Mouse (Mus musculus): ENCODE measurements around the gene Irf2.

Gene Irf2

GRCm38 (mm10) chr8:46739003-46739949 is at the start of gene Irf2:
TSS of gene Irf2 (plus strand) at chr8:46739732.
- in situ Hi-C loops (cut with MboI, MseI): loop anchor here (5.0 kb wide), 1 partner anchor 42 kb away; no protein-coding TSS in a partner anchor

- in situ Hi-C loops (cut with MboI, MseI): no loop called here
Measured at GRCm38 (mm10) chr8:46690111-46690510, 49.4 kb upstream of the Irf2 start.

DNA sequence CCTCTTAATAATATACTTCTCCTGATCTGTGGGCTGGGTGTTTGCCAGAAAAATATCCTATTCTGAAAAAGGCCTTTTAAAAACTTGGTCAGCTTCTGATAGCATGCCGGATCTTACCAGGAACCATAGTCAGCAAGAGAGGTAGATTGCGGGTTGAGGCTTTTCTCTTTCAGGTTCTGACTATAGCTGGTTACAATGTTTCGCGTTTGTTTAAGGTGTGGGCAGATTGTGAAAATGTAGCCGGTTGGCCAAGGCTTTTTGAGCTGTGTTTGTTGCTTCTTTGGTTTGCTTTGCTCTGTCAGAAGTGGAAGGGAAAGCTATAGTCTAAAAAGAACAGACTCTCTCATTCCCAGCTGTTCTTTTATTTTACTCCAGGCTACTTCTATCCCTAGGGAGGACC is 49.0 kb upstream of the Irf2 start:
- in situ Hi-C loops (cut with MboI, MseI): no loop called here

DNA sequence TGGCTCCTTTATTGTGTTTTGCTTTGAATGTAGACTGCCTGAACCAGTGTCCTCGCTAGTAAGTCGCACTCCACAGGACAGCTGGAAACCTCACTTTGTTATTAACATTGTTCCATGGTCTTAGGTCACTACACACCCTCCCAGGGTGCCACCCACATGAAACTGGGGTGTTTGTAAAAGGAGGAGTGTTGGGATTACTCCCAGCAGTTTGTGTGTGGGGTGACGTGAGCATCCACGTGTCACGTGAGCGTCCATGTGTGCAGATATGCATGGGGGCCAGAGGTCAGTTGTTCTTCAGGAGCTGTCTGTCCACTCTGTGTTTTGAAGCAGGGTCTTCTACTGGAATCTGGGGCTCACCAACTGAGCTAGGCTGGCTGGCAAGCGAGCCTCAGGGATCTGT is 48.2 kb upstream of the Irf2 start:
- in situ Hi-C loops (cut with MboI, MseI): no loop called here

DNA sequence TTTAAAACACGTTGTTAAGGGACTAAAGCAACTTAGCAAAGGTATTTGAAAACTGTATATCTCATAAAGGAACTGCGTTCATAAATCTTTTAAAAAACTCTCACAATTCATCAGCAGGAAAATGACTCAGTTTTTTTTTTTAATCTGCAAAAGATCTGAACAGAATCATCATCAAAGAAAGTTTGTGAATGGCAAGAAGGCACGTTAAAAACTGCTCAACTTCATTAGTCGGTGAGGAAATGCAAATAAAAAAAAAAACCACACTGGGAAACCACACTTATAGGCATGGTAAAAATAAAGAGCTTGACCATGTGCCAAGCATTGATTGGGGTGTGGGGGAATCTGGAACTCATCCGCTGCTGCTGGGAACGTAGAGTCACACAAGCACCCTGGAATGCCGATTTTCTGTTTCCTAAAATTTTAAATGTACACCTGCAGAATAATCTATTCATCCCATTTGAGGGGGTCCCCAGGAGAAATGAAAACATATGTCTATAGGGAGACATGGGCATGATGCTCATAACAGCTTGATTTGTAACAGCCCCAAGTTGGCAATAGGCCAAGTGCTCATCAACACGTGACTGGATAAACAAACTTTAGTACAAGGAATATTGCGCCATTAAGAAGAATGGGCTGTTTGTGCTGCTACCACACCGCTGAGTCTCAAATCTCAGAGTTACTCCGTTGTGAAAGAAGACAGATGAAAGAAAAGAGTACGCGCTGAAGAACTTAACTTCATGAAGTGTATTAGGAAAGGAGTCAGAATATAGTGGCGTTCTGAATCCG is 43.1 kb upstream of the Irf2 start:
- in situ Hi-C loops (cut with MboI, MseI): loop anchor here (5.0 kb wide), 1 partner anchor 41 kb away; the partner anchor contains the start of gene Irf2

DNA sequence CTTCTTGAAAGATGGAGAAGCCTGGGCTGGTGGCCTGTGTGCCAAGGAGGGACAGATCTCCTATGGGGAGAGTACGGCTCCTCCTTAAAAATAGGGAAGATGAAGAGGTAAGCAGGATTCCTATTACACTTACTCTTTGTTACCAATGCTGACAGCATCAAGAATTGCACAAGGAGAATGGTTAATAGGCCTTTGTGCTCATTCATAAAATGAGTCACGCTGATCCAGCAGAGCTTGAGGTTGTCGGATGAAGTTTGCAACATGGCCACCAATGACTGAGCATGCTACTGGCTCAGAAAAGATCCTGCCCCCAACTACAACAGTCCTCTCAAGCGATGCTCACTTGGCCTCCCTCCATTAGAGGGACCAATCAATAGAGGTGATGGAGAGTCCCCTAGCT is 42.0 kb upstream of the Irf2 start:
- in situ Hi-C loops (cut with MboI, MseI): loop anchor here (5.0 kb wide), 1 partner anchor 40 kb away; the partner anchor contains the start of gene Irf2

DNA sequence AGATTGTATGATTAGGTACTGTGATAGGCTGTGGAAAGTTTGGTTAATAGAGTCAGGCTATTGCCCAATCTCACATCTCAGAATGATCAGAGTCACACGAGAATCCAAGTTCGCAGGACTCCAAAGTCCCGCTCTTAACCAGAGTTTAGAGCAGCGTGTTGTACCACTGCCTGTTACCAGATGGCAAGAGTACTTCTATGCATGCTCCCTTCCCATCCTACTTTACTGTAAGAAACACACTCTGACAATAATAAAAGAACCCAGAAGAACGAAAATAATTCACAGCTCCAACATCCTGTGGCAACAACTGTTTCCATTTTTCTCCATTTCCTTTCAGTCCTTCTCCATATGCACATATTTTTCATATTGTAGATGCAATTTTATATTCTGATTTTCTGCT is 41.4 kb upstream of the Irf2 start:
- in situ Hi-C loops (cut with MboI, MseI): loop anchor here (5.0 kb wide), 1 partner anchor 39 kb away; the partner anchor contains the start of gene Irf2

GRCm38 (mm10) chr8:46705145-46705544 is 34.4 kb upstream of the Irf2 start:
- in situ Hi-C loops (cut with MboI, MseI): no loop called here

- in situ Hi-C loops (cut with MboI, MseI): no loop called here
Measured at GRCm38 (mm10) chr8:46706730-46707129, 32.8 kb upstream of the Irf2 start.

DNA sequence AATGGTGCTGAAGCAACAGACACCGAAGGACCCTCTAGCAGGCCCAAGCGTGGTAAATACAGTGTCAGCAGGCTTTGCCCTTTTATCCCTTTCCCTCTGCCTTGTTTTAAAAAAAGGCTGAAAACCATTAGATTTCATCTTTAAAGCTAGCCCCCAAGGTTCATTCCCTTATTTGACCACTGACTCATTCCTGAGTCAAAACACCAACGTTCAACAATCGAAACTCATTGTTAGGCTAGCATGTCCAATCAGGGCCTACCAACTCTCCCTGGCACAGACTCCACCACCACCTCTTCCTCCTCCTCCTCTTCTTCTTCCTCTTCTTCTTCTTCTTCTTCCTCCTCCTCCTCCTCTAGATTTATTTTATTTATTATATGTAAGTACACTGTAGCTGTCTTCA is 30.2 kb upstream of the Irf2 start:
- in situ Hi-C loops (cut with MboI, MseI): no loop called here

- in situ Hi-C loops (cut with MboI, MseI): no loop called here
Measured at GRCm38 (mm10) chr8:46710289-46710688, 29.2 kb upstream of the Irf2 start.

GRCm38 (mm10) chr8:46711496-46711895 is 28.0 kb upstream of the Irf2 start:
- in situ Hi-C loops (cut with MboI, MseI): no loop called here

- in situ Hi-C loops (cut with MboI, MseI): no loop called here
Measured at GRCm38 (mm10) chr8:46713178-46713577, 26.4 kb upstream of the Irf2 start.

- in situ Hi-C loops (cut with MboI, MseI): no loop called here
Measured at GRCm38 (mm10) chr8:46713844-46714243, 25.7 kb upstream of the Irf2 start.

DNA sequence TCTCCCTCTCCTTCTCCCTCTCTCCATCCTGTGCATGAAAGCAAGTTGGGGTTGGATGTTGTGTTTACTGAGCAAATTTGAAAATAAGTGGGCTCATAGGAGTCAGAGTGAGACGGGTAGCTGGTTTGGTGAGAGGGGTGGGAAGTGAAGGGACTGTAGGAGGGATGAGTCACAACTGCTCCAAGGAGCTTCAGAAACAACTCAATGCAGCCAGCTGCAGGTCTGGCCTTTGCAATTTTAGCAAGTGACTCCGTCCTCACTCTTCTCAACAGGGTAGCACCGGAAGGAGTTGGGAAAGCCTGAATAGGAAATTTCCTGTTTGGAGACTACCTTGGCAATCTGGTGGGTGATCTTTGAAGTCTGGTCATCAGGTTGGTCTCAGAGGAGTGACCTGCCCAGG is 25.1 kb upstream of the Irf2 start:
- in situ Hi-C loops (cut with MboI, MseI): no loop called here

DNA sequence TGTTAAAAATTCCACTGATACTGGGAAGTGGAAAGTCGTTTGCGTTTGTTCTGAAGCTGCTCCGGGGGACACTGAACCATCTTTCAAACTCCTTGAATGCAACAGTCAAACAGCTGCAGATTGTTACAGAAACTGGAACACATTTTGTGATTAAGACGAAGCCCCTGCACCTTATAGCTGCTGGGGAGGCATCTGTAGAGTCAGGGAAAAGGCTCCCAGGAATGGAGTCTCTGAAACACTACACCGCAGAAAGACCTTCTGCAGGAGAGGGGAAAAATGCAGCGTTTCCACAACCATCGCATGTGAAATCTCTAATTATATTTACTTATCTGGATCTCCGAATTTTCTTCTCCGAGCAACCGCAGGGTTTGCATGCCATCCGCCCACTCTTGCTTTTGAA is 23.1 kb upstream of the Irf2 start:
- in situ Hi-C loops (cut with MboI, MseI): no loop called here

- in situ Hi-C loops (cut with MboI, MseI): no loop called here
Measured at GRCm38 (mm10) chr8:46717170-46717569, 22.4 kb upstream of the Irf2 start.

DNA sequence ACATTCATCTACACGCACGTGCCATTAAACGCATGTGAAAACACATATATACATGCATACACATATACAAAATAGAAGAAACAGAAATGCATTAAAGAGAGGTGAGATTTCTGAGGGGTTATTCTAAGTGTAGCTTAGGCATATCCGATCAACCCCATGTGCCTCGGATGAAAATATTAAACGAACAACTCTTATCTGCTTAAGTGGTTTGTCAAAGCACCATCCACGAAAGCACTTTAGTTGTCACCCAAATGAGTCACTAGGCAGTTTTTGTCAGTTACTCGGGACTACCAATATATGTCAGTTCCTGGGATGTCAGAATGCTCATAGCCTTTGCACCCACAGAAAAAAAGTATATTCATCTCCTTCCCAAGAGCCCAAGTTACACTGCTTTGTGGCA is 21.2 kb upstream of the Irf2 start:
- in situ Hi-C loops (cut with MboI, MseI): no loop called here

DNA sequence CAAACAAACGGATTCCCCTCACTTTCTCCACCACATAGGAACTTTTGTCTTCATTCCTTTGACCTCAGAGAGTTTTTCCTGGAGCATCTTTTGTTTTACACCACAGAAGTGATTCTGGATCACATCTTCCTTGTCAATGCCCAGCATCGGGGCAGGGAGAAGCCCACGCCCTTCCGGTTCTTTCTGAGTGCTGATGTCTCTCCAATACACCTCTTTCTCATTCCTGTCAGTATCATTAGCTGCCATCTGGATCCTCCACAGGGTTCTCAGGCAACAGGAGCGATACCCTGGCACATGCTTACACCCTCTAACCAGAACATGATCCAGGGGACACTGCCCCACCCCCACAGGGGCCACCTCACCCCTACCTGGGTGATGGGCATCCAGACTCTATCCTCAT is 20.8 kb upstream of the Irf2 start:
- in situ Hi-C loops (cut with MboI, MseI): no loop called here

GRCm38 (mm10) chr8:46720656-46721055 is 18.9 kb upstream of the Irf2 start:
- in situ Hi-C loops (cut with MboI, MseI): no loop called here

DNA sequence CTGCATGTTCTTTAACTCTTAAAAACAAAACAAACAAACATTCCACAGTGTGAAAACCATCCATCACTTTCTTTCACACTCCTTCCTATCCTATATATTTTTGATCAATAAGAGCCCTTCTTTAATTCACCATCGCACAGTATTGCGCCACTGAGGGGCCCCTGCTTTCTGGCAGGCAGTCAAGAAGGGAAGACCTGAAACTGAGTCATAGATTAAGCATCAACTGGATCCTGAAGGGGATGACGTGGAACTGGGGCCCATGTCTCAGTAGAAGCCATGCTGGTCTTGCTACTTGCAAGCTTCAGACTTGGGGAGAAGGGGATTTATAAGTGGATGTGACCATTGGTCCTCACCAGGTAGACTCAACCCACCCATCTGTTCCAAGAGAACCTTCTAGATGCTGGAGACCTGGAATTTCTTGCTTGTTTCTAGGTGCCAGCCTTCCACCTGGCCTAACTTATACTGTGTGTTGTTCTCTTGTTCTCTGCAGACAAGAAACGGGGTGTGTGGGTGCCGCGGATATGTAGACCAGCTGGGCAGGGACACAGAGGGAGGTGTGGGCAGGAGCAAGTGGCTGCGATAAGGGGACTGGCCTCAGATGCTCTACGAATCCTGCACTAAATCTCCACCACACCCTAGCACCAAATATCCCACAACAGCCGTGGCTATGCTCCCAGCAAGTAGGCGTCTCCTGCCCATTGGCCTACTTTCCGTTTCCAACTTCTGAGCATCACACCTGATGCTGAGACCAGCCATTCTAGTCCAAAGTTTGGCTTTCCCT is 18.3 kb upstream of the Irf2 start:
- in situ Hi-C loops (cut with MboI, MseI): no loop called here

DNA sequence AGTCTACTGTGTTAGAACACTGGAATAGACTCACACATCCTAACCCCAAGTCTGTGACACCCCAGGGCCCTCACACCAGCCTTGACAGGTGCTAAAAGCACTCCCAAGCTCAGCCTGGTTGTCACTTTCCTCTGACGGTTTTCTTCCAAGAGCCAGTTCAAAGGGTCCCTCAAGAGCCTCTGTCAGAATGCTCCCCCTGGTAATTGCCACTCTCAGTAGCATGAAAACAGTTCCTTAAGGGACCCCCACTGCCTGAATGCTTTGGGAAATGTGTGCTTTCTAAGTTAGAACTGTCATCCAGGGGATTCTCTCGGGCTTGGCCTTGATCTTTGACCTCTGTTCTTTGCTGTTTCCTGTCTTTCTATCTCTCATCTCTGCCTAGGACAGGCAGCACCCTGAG is 17.0 kb upstream of the Irf2 start:
- in situ Hi-C loops (cut with MboI, MseI): no loop called here

Measured in T-helper 2 cell (primary cell).